Mouse (Mus musculus) left cerebral cortex, postnatal 14 days (tissue): ENCODE results near the gene Gng8. TPM values are rescaled to one million over a fixed set of nuclear protein-coding genes. Genes with fewer than 3 reads are reported as not detected.

Source experiments
- DNase-seq, 2 experiments: peaks; one replicate each; pipeline ENCODE4 v3.0.0; 2021 to 2022; ENCODE audit warnings: low spot score in 2 of 2, mixed read lengths in 1 of 2
- intact Hi-C: fragments of 180-260 bp; cut with DNase I; formaldehyde crosslinking; loops from one replicate; pipeline ENCODE4 v1.15.1; 2025
- total RNA-seq, 2 experiments: library from RNA; stranded (reverse); gene quantifications; 2 replicates each; pipeline ENCODE4 v1.2.3; 2021

Gng8 gene
- total RNA-seq, 2 experiments from 2014 or later, result 1.2 to 1.5 TPM

- intact Hi-C loops, result no loop called here
These were observed 27.1 kb downstream of the Gng8 start for GRCm38 (mm10) chr7:16918670-16919069.

DNA sequence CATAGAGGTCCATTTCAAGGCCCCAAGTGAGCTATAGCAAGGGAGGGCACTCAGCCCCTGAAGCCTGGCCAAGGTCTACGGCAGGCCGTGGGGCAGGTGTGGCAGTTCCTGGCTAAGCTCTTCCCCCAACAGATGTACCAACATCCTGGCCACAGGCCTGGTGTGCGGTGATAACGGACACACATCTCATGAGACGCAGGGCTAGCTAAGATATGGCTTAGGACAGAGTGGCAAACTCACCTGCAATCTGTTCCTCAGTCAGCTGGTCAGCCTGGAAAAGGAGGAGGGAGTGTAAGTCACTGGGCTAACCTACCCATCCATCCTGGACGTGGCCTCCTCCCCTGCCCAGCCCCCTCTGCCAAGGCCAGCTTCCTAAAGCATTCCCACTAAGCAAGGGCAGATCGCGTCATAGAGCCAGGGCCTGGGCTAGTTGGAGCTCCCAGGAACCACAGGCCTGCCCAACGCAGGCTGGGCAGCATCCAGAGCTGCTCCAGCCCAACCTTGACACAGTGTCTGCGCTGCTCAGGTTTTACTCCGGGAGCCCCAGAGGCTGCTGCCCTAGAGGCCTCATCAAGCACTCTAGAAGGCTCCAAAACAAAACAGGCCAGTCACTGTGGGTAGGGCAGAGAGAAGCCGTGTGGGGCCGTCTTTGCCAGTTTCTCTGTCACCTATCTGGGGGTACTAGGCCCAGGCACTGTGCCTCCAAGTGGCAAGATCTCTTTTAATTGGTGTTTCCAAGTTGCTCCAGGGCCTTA is 28.0 kb downstream of the Gng8 start:
- intact Hi-C loops, result no loop called here
- DNase-seq, result no peak

More at GRCm38 (mm10) chr7:16918670-16919069, 27.1 kb downstream of the Gng8 start:
- DNase-seq, result no peak

- no peak for DNase-seq
- intact Hi-C loops, result no loop called here
These were observed 28.6 kb downstream of the Gng8 start for GRCm38 (mm10) chr7:16920150-16920579.

DNA sequence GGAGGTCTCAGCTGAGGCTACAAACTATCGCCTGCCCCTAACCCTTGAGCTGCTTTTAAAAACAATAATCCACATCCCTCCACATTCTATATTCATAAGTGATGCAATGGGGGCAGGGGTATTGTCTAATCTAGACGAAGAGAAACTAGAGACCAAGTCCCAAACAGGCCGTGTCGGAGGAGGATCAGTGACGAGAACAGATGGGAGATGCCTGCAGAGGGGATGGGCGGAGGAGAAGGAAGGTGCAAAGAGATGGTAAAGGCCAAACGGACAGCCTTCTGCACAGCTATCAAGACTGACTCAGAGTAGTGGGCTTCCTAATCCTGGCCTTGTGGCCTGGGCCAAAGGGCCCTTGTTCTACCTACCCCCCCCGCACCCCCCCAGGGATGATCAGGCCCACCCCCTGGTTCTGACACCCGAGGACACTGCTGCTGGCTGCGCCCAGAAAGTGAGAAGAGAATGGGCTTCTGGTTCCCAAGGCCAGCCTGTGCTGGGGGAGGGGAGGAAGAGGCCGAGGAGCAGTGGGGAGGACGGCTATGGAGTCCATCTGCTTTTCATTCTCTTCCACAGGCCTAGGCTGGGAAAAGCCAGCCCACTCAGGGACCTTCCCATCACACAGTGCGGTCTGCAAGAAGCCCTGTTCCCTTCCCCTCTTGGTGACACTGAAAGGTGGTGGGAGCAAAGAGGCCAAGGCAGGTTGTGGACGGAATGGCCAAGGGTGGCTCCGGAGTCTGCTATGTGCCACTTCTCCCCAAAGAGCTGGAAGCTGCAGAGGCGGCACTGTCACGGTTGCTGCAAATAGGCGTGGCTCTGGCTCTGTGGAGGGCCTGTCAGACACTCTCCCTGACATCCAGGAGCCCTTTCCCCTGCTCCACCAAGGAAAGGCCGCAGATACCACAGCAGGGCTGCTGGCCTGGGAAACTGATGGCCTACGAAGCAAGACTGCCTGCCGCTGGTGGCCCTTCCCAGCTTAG is 29.5 kb downstream of the Gng8 start:
- intact Hi-C loops, result no loop called here
- peak in 1 of 2 experiments; percentile 34 for DNase-seq

- intact Hi-C loops, result loop anchor here (2.0 kb wide), 1 partner anchor 45 kb away; no protein-coding TSS in a partner anchor
- no peak for DNase-seq
These were observed 30.3 kb downstream of the Gng8 start for GRCm38 (mm10) chr7:16921881-16922335.

- intact Hi-C loops, result loop anchor here (2.0 kb wide), 1 partner anchor 46 kb away; no protein-coding TSS in a partner anchor
These were observed 30.9 kb downstream of the Gng8 start for GRCm38 (mm10) chr7:16922360-16922973.

DNA sequence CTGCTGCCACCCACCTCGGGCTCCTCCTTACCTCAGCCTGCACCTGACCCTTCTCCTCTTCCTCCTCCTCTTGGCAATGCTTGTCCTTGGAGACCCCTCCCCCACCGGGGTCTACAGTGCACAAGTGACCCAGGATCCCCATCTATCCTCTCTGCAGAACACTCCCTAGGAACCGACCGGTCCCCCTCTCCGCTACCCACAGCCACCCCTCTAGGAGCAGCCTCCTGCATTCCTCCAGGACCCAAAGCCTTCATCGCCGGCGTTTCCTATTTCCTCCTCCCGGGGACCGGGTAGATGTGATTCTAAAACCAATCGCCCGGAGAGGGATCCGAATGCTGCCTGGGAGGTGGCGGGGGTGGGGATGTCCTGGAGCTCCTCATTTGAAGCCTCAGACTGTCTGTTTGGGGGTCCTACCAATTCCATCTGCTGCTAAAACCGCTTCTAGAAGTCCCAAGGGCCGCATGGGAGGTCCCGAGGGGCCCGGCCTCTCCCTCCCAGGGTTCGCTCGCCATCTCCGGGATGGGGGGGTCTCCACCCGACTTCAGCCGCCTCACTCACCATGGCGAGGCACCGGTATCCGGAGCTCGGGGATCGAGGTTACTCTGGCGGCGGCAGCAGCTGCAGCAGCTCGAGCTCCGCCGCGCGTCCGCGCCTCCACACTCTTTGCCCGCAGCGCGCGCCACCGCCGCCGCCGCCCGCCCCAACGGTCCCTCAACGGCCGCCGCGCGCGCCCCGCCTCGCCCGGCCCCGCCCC is 31.9 kb downstream of the Gng8 start:
- intact Hi-C loops, result loop anchor here (2.0 kb wide), 1 partner anchor 47 kb away; no protein-coding TSS in a partner anchor
- DNase-seq, result peak in 1 of 2 experiments; percentile 58

More at GRCm38 (mm10) chr7:16922360-16922973, 30.9 kb downstream of the Gng8 start:
- peak; percentile 48 to 61 for DNase-seq

GRCm38 (mm10) chr7:16924037-16924834 is 32.6 kb downstream of the Gng8 start, which contains the start of gene Calm3:
Gene Calm3 (minus strand): TSS chr7:16924114.
- peak; percentile 100 for DNase-seq
- intact Hi-C loops, result no loop called here

GRCm38 (mm10) chr7:16928341-16928740 is 36.8 kb downstream of the Gng8 start:
- no peak for DNase-seq
- intact Hi-C loops, result no loop called here

DNA sequence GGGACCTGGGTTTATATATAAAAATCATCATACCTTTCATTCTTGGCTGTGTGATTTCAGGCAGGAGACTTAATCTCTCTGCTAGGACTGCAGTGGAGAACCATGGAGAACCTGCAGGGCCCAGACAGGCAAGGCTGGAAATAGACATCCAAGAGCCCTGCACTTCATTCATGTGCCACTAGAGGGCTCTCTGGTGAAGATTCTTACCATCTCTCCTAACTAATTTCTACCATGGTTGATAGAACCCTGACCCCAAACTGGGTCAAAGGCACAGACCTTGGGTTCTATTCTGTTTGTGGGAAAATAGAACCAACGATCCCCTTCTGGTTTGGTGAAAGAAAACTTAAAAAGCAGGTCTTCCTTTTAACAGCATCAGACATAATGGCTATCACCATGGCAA is 39.3 kb downstream of the Gng8 start:
- peak; percentile 86 to 88 for DNase-seq
- intact Hi-C loops, result no loop called here

DNA sequence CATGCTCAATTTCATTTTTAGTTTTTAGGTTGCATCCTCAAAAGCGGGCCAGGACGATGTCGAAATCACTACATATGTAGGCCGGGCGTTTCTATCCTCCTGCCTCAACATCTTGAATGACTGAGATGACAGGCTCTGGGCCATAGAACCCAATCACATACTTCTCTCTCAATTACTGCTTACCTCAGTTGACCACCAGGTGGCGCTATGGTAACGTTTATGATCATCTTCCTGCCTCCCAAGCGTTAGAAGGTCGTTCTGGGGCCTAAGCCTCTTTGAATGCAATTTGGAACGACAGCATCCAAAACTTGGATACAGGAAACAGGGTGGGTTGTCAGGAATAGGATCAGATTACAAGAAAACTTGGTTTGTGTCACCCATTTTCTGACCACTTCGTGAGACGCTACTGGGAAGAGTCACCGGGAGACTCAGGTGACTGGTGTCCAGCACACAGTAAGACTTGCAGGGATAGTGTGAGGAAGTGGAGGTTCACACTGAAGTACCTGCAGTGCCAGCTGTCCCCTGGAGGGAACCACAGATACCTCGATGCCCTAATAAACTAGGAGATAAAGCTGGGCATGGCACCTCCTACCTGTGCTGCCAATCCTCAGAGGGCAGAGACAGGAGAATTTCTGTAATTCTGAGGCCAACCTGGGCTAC is 40.5 kb downstream of the Gng8 start:
- intact Hi-C loops, result loop anchor here (1.0 to 2.0 kb wide), 3 partner anchors 18 to 135 kb away; no protein-coding TSS in a partner anchor
- peak; percentile 91 to 94 for DNase-seq

DNA sequence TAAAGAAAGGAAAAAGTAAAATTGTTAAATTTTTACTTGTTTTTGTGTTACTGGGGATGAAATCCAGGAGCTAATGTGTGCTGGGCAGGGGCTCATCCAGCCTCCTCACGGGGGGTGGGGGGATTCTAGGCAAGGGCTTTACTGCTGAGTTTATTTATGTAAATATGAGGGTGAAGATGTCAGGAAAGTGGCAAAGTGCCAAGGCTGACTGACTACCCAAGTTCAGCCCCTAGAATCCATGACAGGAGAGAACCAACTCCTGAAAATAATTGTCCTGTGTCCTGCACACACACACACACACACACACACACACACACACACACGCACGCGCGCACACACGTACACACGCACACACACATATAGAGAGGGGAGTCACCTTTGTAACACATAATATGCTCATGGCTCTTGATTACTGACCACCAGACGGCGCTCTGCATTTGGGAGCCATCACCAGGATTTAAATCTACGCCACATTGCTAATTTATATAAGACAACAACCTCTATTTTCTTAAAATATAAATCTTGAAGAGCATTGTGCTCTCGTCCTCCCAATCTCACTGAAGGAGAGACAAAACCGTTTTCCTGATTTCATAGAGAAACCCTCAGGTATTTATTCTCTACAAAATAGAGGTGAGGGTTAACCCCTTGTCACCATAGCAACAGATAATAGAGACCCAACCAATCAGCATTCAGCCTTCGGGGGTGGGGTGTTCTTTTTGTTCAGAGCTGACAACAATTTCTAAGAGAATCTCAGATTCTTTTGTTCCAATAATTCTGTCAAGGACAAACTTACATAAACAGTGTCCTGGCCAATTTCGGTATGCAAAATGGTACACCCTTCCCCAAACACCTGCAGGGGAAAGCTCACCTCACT is 41.4 kb downstream of the Gng8 start:
- peak; percentile 72 to 79 for DNase-seq
- intact Hi-C loops, result loop anchor here (1.0 to 2.0 kb wide), 3 partner anchors 17 to 134 kb away; no protein-coding TSS in a partner anchor

GRCm38 (mm10) chr7:16937312-16937711 is 45.7 kb downstream of the Gng8 start:
- no peak for DNase-seq
- intact Hi-C loops, result no loop called here

DNA sequence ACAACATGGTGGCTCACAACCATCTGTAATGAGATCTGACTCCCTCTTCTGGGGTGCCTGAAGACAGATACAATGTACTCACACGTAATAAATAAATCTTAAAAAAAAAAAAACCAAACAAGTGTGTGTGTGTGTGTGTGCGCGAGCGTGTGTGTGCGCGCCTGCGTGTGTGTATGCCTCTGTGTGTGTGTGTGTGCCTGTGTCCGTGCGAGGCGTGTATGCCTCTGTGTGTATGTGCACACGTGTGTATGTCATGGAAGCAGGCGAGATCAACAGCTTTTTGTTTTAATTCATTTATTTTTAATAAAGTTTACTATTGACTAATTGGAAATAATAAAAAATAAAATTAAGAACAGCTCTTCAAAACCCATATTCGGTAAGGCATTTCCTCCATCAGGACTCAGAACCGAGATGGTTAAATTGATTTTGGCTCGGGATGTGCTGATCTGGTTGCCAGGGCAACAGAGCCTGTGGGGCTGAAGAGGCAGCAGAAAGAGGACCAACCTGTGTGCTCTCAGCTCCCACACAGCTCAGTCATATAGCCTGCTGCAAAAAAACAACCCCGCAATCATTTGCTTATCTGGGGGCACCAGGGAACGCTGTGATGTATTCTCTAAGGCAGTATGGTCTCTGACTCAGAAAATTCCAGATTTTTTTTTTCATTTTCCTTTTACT is 46.7 kb downstream of the Gng8 start:
- intact Hi-C loops, result no loop called here
- peak; percentile 73 to 88 for DNase-seq

DNA sequence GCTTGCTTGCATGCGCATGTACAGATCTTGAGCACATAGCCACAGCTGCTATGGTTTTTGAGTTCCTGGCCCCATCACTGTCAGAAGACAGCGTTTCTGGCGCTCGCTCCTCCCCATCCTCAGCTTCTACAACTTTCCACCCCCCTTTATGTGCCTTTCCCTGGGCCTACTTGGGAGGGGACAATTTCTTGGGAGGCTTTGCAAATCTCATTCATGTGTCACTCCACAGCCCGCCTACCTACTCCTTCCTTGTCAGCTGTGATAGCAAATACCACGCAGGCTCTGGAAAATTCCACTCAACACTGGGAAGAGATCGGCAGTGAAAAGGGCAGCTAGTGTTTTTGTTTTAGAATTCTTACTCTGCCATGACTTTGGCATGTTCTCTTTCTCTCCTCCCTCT is 48.7 kb downstream of the Gng8 start:
- intact Hi-C loops, result no loop called here
- DNase-seq, result peak in 1 of 2 experiments; percentile 85

DNA sequence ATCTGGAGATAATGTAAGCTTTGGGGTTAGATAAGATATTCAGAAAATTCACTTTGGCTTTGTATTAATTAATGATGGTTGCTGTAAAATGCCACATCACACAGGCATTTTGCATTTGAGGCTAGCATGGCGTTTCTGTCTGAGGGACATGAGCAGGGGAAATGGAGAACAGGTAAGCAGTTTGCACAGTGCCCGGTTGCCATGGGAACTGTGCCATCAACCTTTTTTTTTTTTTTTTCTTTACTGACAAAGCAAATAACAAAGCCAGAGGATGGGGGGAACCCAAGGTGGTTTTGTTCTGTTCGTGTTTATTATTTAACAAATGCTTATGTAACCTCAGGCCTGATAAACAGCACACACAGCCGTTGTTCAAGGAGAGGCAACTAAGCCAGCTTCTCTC is 51.3 kb downstream of the Gng8 start:
- intact Hi-C loops, result no loop called here
- DNase-seq, result no peak
